Mouse (Mus musculus) cerebellum, adult 8-10 months (tissue): ENCODE data around the gene Gm10401.

Source experiments
- DNase-seq: peaks from one replicate; pipeline ENCODE4 v3.0.0; 2022

Gene Gm10401

GRCm38 (mm10) chr5:115068671-115069421 lies 29.2 kb downstream of the Gm10401 start:
- DNase-seq, result no peak

GRCm38 (mm10) chr5:115066245-115066644 lies 31.9 kb downstream of the Gm10401 start:
- no peak for DNase-seq

GRCm38 (mm10) chr5:115063391-115063790 lies 34.7 kb downstream of the Gm10401 start:
- no peak for DNase-seq

- no peak for DNase-seq
These were observed 35.5 kb downstream of the Gm10401 start for GRCm38 (mm10) chr5:115062566-115062965.

GRCm38 (mm10) chr5:115060977-115061376 lies 37.1 kb downstream of the Gm10401 start:
- DNase-seq, result no peak

- no peak for DNase-seq
These were observed 37.9 kb downstream of the Gm10401 start for GRCm38 (mm10) chr5:115060067-115060695.

GRCm38 (mm10) chr5:115058584-115059297 lies 39.4 kb downstream of the Gm10401 start:
- DNase-seq, result no peak

- DNase-seq, result no peak
These were observed 40.9 kb downstream of the Gm10401 start for GRCm38 (mm10) chr5:115057153-115057552.

- DNase-seq, result no peak
These were observed 42.7 kb downstream of the Gm10401 start for GRCm38 (mm10) chr5:115055418-115055817.

- no peak for DNase-seq
These were observed 44.2 kb downstream of the Gm10401 start for GRCm38 (mm10) chr5:115053791-115054396.

- no peak for DNase-seq
These were observed 45.5 kb downstream of the Gm10401 start for GRCm38 (mm10) chr5:115052546-115052945.

GRCm38 (mm10) chr5:115050776-115051175 lies 47.3 kb downstream of the Gm10401 start:
- DNase-seq, result no peak

GRCm38 (mm10) chr5:115049692-115050091 lies 48.4 kb downstream of the Gm10401 start:
- DNase-seq, result no peak
